Mouse (Mus musculus) midbrain, embryonic 14.5 days (tissue): ENCODE measurements at regions not wholly inside any gene's neighbourhood (a gene's known extent, or its start where the extent isn't known, plus 50 kb on each side); places are given as distances from the start of the nearest gene placed in this dataset.
A peak's percentile ranks its signal among the peaks of the same experiment; 100 is the strongest.

Source experiments
- ATAC-seq: fragments of 200-750 bp; cut with Nextera tagmentation; 2 replicates; pipeline ENCODE4 v1.8.0; 2017; ENCODE audit warnings: moderate number of reproducible peaks, moderate library complexity; ENCODE audit not compliant: low FRiP score, low TSS enrichment
- DNase-seq: peaks from one replicate; pipeline ENCODE4 v3.0.0-alpha.2; 2015
- H3K27ac ChIP-seq: fragments of 300-500 bp; sonication (generic); replicated peaks from 2 replicates; pipeline ENCODE4 v1.5.1; 2014; ENCODE audit warnings: mild to moderate bottlenecking, low read depth, low read length, moderate library complexity
- H3K27me3 ChIP-seq: fragments of 300-500 bp; sonication (generic); 2 replicates; pipeline ENCODE4 v1.6.1; 2014; ENCODE audit warnings: low read length, control low read depth, mixed read lengths; ENCODE audit not compliant: control insufficient read depth, insufficient read depth
- H3K36me3 ChIP-seq: fragments of 300-500 bp; sonication (generic); 2 replicates; pipeline ENCODE4 v1.6.1; 2014; ENCODE audit warnings: low read length, control low read depth; ENCODE audit not compliant: control insufficient read depth, insufficient read depth
- H3K4me1 ChIP-seq: fragments of 300-500 bp; sonication (generic); 2 replicates; pipeline ENCODE4 v1.6.1; 2014; ENCODE audit warnings: mild to moderate bottlenecking, antibody characterized with exemption, low read length, control low read depth; ENCODE audit not compliant: control insufficient read depth, insufficient read depth
- H3K4me2 ChIP-seq: fragments of 300-500 bp; sonication (generic); 2 replicates; pipeline ENCODE4 v1.6.1; 2014; ENCODE audit warnings: mild to moderate bottlenecking, low read length, moderate library complexity
- H3K4me3 ChIP-seq: fragments of 300-500 bp; sonication (generic); replicated peaks from 2 replicates; pipeline ENCODE4 v1.5.1; 2014; ENCODE audit warnings: low read depth, low read length
- H3K9ac ChIP-seq: fragments of 300-500 bp; sonication (generic); replicated peaks from 2 replicates; pipeline ENCODE4 v1.6.1; 2014; ENCODE audit warnings: mild to moderate bottlenecking, low read length, moderate library complexity
- H3K9me3 ChIP-seq: fragments of 300-500 bp; sonication (generic); 2 replicates; pipeline ENCODE4 v1.6.1; 2016; ENCODE audit warnings: low read length, control low read depth, mixed read lengths; ENCODE audit not compliant: control insufficient read depth
- WGBS: fragments of 180-500 bp; shearing (Covaris S2); extraction: QIAGEN DNeasy Blood & Tissue Kit; methylation state at CpG from one replicate; pipeline ENCODE4 v1.1.7; 2014; 5-methylcytosine and 5-hydroxymethylcytosine counted together

DNA sequence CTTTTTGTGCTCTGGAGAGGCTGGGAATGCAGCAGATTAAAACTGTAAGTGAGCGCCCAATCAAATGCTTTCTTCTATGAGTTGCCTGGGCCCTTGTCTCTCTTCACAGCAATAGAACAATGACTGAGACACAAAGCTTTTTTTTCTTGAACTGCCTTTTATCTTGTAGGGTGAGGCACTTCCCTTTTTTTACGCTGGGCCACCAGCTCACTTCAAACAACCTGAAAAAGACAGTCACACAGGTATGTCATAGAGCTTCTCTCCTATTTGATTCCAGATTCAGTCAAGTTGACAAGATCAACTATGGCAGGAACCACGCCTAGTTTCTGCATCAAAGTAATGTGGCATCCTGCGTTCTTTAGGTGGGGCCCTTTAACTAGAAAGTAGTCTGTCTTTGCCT lies 246.2 kb upstream of the Lyplal1 start:
- Histone ChIP-seq H3K4me2 (no peak overlapping the region), H3K36me3 (no peaks in the 10 kb centered on the region), H3K9me3 (no peaks in the 10 kb centered on the region), H3K27ac (no peak overlapping the region), H3K27me3 (no peaks in the 10 kb centered on the region), H3K9ac (no peak overlapping the region), H3K4me3 (no peak overlapping the region), H3K4me1 (no peaks in the 10 kb centered on the region)
- DNase-seq (no peak), ATAC-seq (no peak)
- 81% methylated on average over 4 of the region's 4 CpGs for WGBS

GRCm38 (mm10) chr1:186358011-186358670 lies 241.0 kb upstream of the Lyplal1 start:
- Histone ChIP-seq H3K4me1 (no peaks in the 10 kb centered on the region), H3K9me3 (no peaks in the 10 kb centered on the region)
- DNase-seq: peak; percentile 15

DNA sequence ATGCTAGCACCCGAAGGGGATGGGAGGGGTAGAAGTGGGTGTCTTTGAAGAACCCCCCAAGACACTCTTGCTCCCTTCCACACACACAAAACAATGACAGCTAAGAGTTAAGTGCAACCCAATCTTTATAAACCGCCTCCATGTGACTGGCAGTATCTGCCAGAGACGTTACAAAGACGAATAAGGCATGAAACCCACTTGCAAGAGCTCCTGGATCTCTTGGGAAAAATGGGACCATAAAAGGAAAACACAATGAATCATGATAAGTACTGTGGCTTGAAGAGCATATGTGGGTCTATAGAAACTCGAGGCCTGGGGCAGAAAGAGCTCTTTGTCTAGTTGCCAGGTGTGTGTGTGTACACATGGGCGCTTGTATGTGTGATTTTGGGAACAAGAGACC lies 237.6 kb upstream of the Lyplal1 start:
- H3K9me3 ChIP-seq: no peaks in the 10 kb centered on the region
- no peak overlapping the region for H3K9ac ChIP-seq
- no peaks in the 10 kb centered on the region for H3K27me3 ChIP-seq
- 80% methylated on average over 6 of the region's 6 CpGs for WGBS
- no peak overlapping the region for H3K4me3 ChIP-seq
- DNase-seq (no peak), ATAC-seq (no peak)
- no peak overlapping the region for H3K4me2 ChIP-seq
- no peaks in the 10 kb centered on the region for H3K36me3 ChIP-seq
- no peaks in the 10 kb centered on the region for H3K4me1 ChIP-seq
- no peak overlapping the region for H3K27ac ChIP-seq

More at GRCm38 (mm10) chr1:186358011-186358670, 241.0 kb upstream of the Lyplal1 start:
- WGBS: 80% methylated on average over 15 of the region's 15 CpGs
- ATAC-seq: no peak
- no peaks in the 10 kb centered on the region for H3K27me3 ChIP-seq
- H3K36me3 ChIP-seq: no peaks in the 10 kb centered on the region
- no peak overlapping the region for H3K4me2 ChIP-seq
- no peak overlapping the region for H3K9ac ChIP-seq
- H3K4me3 ChIP-seq: no peak overlapping the region
- no peak overlapping the region for H3K27ac ChIP-seq

DNA sequence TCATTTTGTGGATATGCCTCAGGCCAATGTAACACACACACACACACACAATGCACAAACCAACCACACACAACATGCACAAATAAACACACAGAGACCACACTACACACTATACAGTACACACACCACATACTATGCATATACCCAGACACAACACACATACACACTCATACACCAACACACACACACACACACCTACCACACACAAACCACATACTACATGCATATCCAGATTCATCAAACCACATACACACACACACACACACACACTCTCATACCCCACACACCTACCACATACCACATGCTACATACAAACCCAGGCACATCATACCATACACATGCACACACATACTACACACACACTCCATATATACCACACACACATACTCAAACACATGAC lies 237.0 kb upstream of the Lyplal1 start:
- no peak overlapping the region for H3K27ac ChIP-seq
- ATAC-seq: no peak
- no peak for DNase-seq
- H3K36me3 ChIP-seq: no peaks in the 10 kb centered on the region
- H3K4me2 ChIP-seq: no peak overlapping the region
- H3K9me3 ChIP-seq: no peaks in the 10 kb centered on the region
- H3K9ac ChIP-seq: no peak overlapping the region
- H3K4me1 ChIP-seq: no peaks in the 10 kb centered on the region
- H3K4me3 ChIP-seq: no peak overlapping the region
- H3K27me3 ChIP-seq: no peaks in the 10 kb centered on the region

- Histone ChIP-seq H3K36me3 (no peaks in the 10 kb centered on the region), H3K27ac (no peak overlapping the region), H3K4me3 (no peak overlapping the region), H3K9me3 (no peaks in the 10 kb centered on the region), H3K4me2 (no peak overlapping the region), H3K9ac (no peak overlapping the region), H3K27me3 (no peaks in the 10 kb centered on the region), H3K4me1 (no peaks in the 10 kb centered on the region)
- 89% methylated on average over 4 of the region's 4 CpGs for WGBS
- DNase-seq (no peak), ATAC-seq (no peak)
Measured at GRCm38 (mm10) chr1:186350381-186350780, 233.3 kb upstream of the Lyplal1 start.

DNA sequence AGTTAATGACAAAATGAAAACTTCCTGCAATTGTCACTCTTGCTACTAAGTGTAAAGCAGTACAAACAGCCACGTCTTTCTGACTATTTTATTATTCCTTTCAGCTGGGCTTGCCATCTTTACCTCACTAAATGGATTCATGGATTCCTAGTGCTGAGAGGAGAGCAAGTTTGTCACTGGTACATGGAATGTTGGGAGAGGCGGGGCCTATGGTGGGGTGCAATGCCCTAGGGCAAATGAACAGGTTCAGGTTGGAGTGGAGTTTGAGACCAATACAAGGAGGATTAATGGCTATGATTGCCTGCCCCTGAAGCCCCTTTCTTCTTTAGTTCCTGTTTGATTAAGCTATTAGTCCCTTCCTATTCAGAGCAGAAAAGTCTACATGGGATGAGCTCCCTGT lies 232.9 kb upstream of the Lyplal1 start:
- Histone ChIP-seq H3K9ac (no peak overlapping the region), H3K9me3 (no peaks in the 10 kb centered on the region), H3K4me1 (no peaks in the 10 kb centered on the region), H3K36me3 (no peaks in the 10 kb centered on the region), H3K4me3 (no peak overlapping the region), H3K27ac (no peak overlapping the region), H3K4me2 (no peak overlapping the region), H3K27me3 (no peaks in the 10 kb centered on the region)
- 87% methylated on average over 2 of the region's 2 CpGs for WGBS
- ATAC-seq (no peak), DNase-seq (no peak)

DNA sequence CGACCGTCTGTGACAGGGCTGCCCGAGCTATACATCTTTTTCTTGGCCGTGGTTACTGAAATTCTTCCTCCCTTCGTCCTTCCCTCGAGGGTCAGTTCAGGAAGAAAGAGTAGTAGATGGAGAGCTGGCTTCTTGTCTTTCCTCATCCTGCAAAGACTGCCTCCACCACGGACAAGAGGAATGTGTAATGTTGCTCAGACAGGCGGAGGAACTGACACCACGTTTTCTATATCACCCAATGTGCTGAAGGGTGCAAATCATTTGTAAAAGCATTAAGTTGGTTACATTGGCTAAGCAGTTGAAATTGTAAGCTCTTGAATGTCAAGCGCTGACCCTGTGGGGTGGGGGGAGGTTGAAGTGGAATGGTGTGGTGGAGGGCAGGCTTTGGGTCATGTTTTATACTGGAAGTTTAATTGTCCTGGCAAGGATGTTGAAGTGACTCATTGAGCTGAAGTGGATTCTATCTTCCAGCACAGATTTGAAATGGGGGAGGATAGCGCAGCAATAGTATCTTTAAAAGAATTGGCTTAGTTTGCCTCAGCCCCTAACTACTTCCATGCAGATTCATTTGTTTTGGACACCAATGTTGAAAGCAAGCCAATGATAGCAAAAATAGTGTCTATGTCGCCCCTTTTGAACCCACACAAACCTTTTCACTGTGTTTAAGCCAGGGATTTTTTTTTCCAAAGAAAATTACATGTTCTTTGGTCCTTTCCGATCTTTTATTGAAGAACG lies 230.5 kb upstream of the Lyplal1 start:
- no peak overlapping the region for H3K27ac ChIP-seq
- DNase-seq: no peak
- ATAC-seq: no peak
- H3K27me3 ChIP-seq: no peaks in the 10 kb centered on the region
- no peaks in the 10 kb centered on the region for H3K36me3 ChIP-seq
- H3K4me1 ChIP-seq: no peaks in the 10 kb centered on the region
- 85% methylated on average over 14 of the region's 14 CpGs for WGBS
- H3K9ac ChIP-seq: no peak overlapping the region
- H3K4me2 ChIP-seq: no peak overlapping the region
- H3K4me3 ChIP-seq: no peak overlapping the region
- no peaks in the 10 kb centered on the region for H3K9me3 ChIP-seq

- no peak for ATAC-seq
- no peak overlapping the region for H3K4me3 ChIP-seq
- H3K27me3 ChIP-seq: no peaks in the 10 kb centered on the region
- WGBS: 88% methylated on average over 6 of the region's 6 CpGs
- H3K9ac ChIP-seq: no peak overlapping the region
- H3K9me3 ChIP-seq: no peaks in the 10 kb centered on the region
- no peaks in the 10 kb centered on the region for H3K36me3 ChIP-seq
- DNase-seq: no peak
- no peak overlapping the region for H3K4me2 ChIP-seq
- no peaks in the 10 kb centered on the region for H3K4me1 ChIP-seq
- no peak overlapping the region for H3K27ac ChIP-seq
Measured at GRCm38 (mm10) chr1:186345449-186345848, 228.3 kb upstream of the Lyplal1 start.

DNA sequence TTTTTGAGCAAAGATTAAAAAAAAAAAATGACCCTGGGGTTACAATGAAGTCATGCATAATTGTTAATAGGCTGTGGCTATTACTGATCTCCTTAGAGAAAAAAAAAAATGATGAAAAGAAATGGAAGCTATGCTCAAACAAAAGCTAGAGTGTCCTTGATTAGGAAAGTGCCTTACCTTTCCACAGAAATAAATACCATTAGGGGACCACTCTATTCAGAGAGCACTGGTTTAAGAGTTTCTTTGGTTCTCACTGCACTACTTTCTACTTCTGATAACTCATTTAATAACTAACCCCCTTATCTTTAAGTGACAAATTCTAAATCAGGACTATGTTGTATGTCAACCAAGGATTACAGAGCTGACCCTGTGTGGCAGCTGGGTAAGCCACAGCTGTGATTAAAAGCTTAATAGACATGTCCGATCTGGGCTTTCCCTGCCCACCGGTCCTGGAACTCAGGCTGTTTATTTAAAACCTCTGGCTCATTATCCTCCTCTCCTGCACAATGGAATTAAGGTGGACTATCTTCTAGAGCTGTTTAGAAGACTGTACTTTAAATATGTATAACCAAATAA lies 225.9 kb upstream of the Lyplal1 start:
- DNase-seq: no peak
- H3K9me3 ChIP-seq: no peaks in the 10 kb centered on the region
- WGBS: 41% methylated on average over 2 of the region's 2 CpGs

More for the DNA sequence above, 225.9 kb upstream of the Lyplal1 start:
- ATAC-seq: no peak
- Histone ChIP-seq H3K27me3 (no peaks in the 10 kb centered on the region), H3K9ac (no peak overlapping the region), H3K4me1 (no peaks in the 10 kb centered on the region), H3K36me3 (no peaks in the 10 kb centered on the region), H3K27ac (no peak overlapping the region), H3K4me3 (no peak overlapping the region), H3K4me2 (no peak overlapping the region)
